Mouse (Mus musculus): Measurements from ENCODE around the gene Cln6.
"Not testable (repeated sequence)": the region's sequence is repeated elsewhere in the genome, so short reads cannot be mapped to it uniquely, and the experiment has no call there.

GRCm38 (mm10) chr9:62869236-62869635, 30.7 kb downstream of the Cln6 start:
- TF ChIP-seq POLR2A (IDR thresholded peaks at IDR 0.05; ENCODE audit: insufficient read length, low read depth); E2F4 (IDR thresholded peaks at IDR 0.05; ENCODE audit: insufficient read depth); POLR2AphosphoS2 (IDR thresholded peaks at IDR 0.05; ENCODE audit: insufficient read length, low read depth); REST (IDR thresholded peaks at IDR 0.05; ENCODE audit: insufficient read depth, insufficient read length); USF1 (IDR thresholded peaks at IDR 0.05; ENCODE audit: low read depth); CEBPB (IDR thresholded peaks at IDR 0.05; ENCODE audit: insufficient read depth, poor library complexity, severe bottlenecking); SRF (IDR thresholded peaks at IDR 0.05; ENCODE audit: control insufficient read depth, insufficient read length, low read depth); MYOG (IDR thresholded peaks at IDR 0.05; ENCODE audit: control insufficient read depth in 1 of 3, insufficient read depth in 1 of 3, insufficient read length in 2 of 3, low read depth in 2 of 3); MAX (IDR thresholded peaks at IDR 0.05; ENCODE audit: low read depth); TCF12 (IDR thresholded peaks at IDR 0.05; ENCODE audit: insufficient read depth, poor library complexity, severe bottlenecking); MYOD1 (IDR thresholded peaks at IDR 0.05; ENCODE audit: control insufficient read depth in 1 of 3, insufficient read length in 2 of 3, low read depth in 2 of 3); TCF3 (IDR thresholded peaks at IDR 0.05; ENCODE audit: insufficient read length, low read depth): not testable (repeated sequence)

All from myocyte (in vitro differentiated cells).